Mouse (Mus musculus) liver, embryonic 14.5 days (tissue): ENCODE data around the gene Dab2ip.

Experiments
- CTCF ChIP-seq: IDR thresholded peaks from 2 replicates; pipeline ENCODE4 v1.5.1; 2016; ENCODE audit warnings: antibody characterized with exemption, low read depth, control low read depth
- EP300 ChIP-seq: IDR thresholded peaks from 2 replicates; pipeline ENCODE4 v1.6.1; 2016; ENCODE audit warnings: antibody characterized with exemption, low read depth

DNA sequence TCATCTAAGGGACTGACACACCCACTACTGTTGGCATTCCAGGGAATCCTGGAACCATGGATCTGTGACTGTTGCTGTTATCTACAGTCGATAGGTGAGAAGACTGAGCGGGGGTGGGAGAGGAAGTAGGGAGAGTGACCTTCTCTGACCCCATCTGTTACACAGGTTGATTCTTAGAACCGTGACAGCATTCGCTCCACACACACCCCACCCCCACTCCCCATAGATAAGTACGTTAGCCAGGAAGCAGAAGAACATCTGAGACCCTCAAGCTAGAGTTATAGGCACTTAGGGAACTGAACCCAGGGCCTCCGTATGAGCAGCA is 48.8 kb upstream of the Dab2ip start:
- no peak for TF ChIP-seq CTCF
- no peak for TF ChIP-seq EP300
